Mouse (Mus musculus): ENCODE measurements around the gene Iqsec2.

Gene Iqsec2

DNA sequence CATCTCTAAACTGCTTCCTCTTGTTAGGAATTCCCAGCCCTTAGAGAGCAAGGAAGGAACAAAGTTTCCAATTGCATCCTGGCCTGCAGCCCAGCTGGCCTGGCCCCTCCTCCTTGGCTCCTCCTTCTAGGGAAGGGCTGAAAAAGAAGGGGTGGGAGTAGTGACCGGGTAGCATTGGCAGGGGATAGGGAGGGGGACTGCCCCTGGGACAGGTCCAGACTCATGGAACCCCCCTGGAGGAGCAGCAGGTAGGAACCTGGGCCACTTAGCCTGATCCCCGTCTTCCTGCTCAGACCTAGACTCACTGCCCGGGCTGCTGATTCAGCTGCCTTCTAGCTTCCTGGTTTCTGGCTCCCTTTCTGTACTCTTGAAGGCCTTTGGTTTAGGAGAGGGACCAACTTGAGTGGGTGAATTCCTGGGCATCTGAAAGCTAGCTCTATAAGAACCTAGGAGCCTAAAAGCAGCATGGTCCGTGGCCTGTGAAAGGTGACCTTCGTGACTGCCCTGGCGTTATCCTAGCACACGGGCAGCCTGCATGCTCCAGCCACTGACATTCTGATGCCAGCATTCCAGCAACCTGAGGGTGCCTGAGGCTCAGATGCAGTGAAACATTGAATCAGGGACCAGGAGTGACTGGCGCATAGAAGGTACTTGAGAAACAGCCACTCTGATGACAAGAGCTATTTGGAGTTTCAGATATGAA is 34.9 kb downstream of the Iqsec2 start:
- in situ Hi-C loops (cut with MboI, MseI): no loop called here

DNA sequence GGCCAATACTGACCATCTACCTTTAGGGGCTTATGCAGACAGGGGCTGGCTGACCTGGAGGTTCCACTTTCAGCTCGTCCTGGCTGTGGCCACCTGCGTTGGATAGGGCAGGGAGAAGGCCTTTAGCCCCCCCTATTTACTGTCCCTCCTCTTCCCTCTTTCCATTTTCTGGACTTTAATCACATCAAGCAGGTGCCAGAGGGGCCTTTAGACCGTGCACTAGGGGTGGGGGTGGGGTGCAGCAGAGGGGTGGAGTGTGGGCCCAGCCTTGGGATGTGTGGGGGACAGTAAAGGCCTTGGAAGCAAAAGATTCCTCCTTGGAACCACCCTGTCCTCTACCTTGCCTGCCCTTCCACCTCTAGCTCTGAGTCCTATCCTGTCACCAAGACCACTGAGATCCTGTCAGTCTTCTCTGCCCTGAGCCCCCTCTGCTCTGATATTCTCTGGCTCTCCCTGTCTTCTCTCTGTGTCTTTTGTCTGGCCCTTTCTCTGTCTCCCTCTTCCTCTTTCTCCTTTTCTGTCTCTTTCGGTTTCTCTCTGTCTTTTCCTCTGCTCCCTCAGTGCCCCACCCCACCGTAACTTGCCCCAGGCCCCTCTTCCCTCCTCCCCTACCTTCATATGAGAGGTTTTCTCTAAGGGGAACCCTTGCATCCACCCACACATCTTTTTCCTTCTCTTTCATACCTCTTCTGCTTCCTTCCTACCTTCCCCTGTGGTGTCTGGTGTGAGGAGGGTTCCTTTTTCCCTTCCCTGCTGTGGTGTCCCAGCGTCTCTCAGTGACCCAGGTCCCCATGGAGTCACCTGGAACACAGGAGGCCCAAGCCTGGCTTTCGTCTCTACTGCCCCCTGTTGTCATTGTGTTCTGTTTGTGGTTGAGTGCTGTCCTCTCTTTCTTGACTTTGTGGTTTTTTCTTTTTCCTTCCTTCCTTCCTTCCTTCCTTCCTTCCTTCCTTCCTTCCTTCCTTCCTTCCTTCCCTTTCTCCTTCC is 35.9 kb downstream of the Iqsec2 start:
- in situ Hi-C loops (cut with MboI, MseI): no loop called here

DNA sequence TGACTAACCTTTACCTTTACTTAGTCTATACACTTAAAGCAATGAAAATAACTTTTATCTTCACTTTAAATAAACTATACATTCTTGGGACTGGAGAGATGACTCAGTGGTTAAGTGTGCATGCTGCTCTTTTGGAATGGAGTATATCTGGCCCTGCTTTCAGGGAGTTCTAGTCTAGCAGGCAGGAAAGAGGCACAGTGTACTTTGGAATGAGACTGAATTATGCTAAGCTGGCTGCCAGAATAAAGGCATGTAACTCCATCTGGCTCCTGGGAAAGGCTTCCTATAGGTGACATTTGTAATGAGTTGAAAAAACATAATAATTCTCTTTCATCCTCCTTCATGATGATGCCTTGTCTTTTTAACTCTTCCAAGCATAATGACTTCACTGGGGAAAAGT is 43.1 kb downstream of the Iqsec2 start:
- in situ Hi-C loops (cut with MboI, MseI): no loop called here

DNA sequence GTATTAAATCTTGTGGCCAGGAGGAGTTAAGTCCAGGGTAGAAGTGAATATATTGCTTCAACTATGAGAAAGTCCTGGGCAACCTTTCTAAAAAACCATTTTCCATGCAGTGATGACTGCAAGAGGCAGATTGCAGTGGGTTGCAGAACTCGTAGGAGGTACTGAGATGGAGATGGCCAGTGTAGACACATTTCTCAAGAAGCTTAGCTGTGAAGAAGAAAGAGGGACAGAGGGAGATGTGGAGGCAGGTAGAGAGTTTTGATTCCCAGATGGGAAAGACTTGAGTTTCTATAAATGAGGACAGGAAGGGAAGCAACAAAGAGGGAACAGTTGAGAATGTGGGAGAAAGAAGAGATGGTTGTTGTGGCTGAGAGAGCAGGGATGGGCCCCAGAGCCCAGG is 47.2 kb downstream of the Iqsec2 start:
- in situ Hi-C loops (cut with MboI, MseI): loop anchor here (5.0 kb wide), 2 partner anchors 54 to 104 kb away; no protein-coding TSS in a partner anchor

DNA sequence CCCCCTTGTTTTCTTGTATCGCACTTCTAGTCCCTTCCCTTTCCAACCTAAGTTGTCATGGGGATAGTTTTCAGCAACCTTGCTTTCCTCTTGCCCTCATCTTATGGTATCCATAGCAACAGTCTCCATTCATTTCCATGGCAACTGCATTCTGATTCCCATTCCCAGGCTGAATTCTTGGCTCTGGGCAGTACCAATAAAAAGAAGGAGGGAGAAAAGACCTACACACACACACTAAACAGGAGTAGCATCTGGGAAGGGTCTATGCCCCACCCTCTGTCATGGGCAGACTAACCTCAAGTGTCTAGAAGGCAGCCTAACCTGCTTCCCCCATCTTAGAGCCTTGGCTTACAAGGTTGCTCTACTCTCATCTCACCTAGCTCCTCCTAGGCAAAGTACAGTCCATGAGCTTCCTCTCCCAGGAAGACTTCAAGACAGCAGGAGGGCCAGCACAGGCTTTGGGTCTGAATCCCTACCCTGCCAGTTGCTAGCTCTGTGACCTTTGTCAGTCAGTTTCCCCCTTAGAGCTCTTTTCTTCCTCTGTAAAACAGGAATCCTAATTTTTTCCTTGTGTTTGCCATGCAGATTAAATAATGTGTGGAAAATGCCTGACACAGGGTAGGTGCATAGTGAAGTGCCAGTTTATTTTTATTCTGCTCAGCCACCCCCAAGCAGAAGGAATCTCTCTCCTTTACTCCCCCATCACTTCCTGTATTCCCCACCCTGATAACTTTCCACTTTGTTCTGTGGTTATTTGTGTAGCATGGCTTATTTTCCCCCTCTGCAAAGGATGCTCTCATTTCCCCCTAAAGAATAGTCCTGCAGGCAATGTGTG is 54.0 kb downstream of the Iqsec2 start:
- in situ Hi-C loops (cut with MboI, MseI): no loop called here

DNA sequence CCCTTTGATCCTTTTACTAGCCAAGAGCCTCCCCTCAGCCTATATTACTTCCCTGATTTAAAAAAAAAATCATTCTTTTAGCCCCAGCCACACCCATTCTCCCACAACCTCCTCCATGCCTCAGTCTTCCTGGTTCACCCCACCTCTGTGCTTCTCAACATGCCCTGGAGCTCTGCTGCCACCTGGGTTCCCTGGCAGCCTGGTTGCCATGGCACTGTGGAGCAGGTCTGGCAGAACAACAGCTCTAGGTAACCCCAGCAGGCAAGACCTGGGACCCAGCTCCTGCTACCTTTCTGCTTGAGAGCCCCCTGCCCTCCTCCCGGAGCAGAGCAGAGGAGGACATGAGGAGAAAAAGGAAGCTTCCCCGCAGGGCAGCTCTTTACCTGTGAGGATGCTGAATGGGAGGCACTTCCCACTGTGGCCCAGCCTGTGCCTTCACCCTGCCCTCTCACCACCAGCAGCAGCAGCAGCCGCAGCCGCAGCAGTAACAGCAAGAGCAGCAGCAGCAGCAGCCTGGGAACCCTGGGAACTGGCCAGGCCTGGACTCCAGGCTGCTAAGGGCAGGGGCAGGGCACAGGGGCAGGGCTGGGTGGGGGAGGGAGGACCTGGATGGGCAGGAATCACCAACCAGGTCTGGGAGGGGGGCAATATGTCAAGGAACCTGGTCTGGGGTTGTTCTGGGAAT is 57.8 kb downstream of the Iqsec2 start:
- in situ Hi-C loops (cut with MboI, MseI): no loop called here

DNA sequence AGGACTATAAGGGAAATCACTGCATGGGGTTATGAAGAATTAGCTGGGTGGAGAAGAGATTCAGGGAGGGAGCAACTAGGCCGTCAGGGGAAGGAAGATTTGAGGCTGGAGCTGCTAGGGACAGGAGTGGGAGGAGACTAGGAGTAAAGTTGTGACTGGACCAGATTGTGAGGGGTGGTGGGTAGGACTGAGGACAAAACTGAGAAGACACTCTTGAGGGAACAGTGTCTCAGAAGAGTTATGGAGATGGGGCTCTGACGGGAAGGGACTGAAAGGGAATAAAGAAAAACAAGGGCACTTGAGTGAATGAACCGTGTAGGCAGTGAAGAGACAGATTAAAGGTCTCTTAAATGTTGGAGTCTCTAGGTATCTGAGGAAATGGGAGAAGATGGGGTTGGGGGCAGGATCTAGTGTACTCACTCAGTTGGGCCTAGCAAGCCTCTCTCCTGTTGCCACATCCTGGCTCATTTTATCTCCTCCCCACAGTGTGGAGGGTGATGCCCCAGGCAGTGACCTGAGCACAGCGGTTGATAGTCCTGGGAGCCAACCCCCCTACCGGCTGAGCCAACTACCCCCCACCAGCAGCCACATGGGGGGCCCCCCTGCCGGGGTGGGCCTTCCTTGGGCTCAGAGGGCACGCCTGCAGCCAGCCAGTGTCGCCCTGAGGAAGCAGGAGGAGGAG is 58.5 kb downstream of the Iqsec2 start:
- in situ Hi-C loops (cut with MboI, MseI): no loop called here

DNA sequence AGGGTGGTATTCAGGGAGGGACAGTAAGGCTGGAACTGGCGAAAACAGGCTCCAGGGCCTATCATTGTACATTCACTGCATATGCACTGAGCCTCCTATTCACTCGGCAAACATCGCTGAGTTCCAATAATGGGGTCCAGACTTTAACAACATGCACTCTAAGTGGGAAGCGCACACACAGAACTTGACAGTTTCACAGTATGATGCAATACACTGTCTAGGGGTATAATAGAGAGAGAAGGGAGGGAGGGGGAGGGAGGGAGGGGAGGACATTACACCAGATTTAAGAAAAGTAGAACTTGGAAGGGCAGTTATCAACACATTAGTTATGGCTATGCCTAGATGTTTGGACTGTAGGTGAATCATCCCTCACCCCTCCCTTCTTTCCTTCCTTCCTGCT is 59.2 kb downstream of the Iqsec2 start:
- in situ Hi-C loops (cut with MboI, MseI): no loop called here

DNA sequence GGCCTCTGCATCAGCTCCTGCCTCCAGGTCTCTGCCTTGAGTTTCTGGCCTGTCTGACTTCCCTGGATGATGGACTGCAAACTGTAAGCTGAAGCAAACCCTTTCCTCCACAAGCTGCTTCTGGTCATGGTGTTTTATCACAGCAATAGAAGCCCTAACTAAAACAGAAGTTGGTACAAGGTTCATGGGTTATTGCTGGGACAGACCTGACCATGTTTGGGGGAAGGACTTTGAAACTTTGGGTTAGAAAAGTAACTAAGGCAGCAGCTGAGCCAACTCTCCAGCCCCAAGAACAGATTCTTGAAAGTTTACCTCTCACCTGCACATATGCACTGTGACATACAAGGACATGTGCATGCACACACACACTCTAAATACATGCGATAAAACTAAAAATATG is 61.4 kb downstream of the Iqsec2 start:
- in situ Hi-C loops (cut with MboI, MseI): no loop called here

DNA sequence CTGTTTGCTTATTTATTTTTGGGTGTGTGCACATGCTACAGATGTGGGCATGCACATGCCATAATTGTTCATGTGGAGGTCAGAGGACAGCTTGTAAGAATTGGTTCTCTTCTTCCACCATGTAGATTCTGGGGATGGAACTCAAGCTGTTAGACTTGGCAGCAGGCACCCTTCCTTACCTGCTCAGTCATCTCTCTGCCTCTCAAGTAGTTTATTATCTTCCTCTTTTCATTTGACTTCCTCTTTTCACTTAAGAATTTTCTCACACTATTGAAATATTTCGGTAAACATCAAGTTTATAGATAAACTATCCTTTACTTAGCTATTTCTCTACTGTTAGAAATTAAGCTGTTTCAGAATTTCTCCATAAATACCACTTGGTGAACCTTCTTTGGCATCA is 70.6 kb downstream of the Iqsec2 start:
- in situ Hi-C loops (cut with MboI, MseI): no loop called here

DNA sequence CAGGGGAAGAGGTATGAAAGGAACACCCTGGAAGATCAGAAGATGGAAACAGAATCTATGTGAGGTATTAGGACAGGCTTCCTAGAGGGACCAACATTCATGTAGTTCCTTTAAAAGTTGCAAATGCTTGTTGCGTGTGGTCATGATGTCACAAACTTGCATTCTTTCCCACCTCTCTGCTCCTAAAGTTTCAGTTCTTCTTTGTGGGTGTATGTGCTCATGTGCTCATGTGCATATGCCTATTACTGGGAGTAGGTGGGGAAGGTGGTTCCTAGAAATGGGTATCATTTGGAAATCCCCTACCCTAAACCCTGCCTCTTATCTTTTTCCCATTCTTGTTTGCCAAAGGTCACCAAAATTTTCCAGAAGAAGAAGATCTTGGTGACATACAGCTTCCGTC is 74.5 kb downstream of the Iqsec2 start:
- in situ Hi-C loops (cut with MboI, MseI): no loop called here

DNA sequence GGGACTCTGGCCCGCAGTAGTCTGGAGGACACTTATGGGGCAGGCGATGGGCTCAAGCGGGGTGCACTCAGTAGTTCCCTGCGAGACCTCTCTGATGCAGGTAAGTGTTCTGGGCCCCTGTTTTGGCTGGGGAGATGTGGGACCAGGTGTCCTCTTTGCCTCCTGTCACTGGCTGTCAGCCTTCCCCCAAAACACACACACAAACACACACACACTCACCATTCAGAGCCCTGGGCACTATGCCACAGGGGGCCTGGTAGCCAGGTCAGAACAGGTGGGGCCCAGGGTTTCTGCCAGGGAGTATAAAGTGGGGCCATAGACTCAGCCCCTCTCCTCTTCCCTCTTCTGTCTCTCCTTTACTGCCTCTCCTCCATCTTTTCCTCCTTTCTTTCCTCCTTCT is 77.7 kb downstream of the Iqsec2 start:
- in situ Hi-C loops (cut with MboI, MseI): no loop called here

DNA sequence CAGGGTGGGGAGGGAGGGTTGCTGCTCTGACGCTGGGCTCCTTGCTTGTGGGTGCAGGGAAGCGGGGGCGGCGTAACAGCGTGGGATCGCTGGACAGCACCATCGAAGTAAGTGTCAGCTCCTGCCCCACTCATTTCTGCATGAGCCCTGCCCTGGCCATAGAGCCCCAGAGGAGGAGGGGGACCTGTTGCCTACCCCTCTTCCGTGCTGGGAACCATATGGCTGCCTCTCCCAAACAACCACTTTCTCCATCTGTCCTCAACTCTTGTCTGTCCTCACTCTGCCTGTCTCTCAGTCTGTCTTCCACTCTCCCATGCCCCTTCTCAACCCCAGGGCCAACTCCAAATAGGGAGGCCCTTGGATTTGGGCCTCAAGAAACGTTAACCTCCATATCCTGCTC is 78.2 kb downstream of the Iqsec2 start:
- in situ Hi-C loops (cut with MboI, MseI): no loop called here

DNA sequence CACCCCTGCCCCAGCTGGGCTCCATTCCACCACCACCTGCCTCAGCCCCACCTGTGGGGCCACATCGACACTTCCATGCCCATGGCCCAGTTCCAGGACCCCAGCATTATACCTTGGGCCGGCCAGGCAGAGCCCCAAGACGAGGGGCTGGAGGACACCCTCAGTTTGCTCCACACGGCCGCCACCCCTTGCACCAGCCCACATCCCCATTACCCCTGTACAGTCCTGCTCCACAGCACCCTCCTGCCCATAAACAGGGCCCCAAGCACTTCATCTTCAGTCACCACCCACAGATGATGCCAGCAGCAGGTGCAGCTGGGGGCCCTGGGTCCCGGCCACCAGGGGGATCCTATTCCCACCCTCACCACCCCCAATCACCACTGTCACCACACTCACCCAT is 79.2 kb downstream of the Iqsec2 start:
- in situ Hi-C loops (cut with MboI, MseI): no loop called here

DNA sequence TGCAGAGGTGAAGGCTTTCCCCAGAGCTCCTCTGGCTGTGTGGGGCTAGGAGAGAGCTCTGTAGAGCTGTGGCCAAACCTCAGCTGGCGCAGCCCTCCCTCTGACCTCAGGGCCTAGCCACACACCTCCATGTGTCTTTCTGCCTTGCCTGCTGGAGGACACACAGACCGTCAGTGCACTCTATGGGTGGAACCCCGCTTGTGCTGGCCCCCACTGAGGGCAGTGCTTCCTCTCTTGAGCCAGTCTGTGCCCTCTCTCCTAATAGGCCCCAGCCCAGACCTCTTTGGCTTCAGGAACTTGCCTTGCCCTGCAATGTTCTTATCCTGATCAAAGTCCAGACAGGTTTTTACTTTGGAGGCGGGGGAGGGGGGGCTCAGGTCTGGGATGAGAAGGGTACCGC is 80.2 kb downstream of the Iqsec2 start:
- in situ Hi-C loops (cut with MboI, MseI): no loop called here

DNA sequence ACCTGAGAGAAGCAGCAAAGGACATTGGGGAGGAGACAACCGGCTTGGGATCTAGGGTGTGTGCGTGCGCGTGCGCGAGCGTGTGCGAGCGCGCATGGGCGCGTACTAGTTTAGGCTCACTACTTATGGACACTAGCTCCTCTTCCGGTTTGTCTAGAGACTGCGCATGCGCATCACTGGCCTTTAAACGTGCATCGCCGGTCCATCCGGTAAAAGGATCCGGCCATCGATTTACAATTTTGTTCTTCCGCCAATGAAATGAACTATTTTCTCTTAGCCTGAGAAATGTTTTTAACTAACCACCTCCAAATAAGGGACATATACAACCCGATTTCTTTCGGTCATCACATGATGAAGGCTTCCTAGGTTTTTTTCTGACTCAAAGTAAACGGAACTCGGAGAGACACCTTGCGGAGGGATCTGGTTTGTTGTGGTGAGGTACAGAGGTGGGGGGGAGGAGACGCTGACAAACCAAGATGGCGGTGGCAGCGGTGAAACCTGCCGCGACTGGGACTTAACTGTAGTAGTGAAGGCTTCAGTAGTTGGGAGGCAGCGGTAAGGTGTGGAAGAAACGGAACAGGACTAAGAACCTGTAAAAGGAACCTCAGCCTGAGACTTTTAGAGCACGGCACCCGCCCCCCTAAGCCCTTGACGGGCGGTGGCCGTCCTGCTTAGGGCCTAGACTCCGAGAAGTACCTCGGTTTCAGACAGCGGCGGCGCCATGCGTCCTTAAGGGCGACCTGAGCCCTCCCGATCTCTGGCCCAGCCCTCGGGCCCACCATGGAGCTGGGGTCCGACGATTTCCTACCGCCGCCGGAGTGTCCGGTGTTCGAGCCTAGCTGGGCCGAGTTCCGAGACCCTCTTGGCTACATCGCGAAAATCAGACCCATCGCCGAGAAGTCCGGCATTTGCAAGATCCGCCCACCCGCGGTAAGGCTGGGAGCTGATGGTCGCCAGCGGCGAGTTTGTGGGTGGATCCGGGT is 89.0 kb downstream of the Iqsec2 start, which contains the start of gene Kdm5c:
TSS of gene Kdm5c (plus strand) at position 240 of the 983 bp plus-strand sequence.
- in situ Hi-C loops (cut with MboI, MseI): no loop called here

DNA sequence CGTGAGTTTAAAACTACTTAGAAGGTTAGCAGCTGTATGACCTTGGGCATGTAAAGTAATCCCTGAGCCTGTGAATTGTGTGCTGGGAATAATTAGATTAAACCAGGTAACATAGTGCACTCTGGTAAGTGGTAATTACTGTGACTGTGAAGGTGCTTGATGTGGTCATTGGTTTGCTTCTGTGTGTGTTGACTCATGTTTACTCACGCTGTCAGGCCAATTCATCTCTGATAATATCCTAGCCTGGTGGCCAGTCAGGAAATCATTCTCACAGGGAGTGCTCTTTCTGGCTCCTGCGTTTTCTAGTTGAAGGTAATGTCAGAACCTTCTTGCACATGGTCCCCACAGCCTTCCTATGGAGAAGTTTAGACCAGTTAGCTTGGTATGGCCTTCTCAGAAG is 90.1 kb downstream of the Iqsec2 start:
- in situ Hi-C loops (cut with MboI, MseI): no loop called here

DNA sequence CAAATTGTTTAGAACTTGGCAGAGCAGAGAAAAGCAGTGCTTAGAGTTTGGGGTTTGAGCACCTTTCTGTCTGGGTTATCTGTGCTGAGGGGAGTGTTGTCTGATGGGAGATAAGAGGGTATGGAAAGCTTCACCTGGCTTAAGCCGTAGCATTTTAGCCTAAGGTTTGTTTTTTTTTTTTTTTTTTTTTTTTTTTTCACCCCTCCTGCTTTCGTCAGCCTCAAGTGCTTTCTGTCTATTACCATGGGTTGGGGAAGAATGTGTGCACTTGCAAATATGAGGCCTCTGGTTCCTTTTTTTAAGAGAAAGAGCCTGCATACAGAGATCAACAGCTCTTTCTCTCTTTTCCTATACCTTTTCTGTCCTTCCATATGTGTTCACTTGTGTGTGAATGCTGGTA is 91.7 kb downstream of the Iqsec2 start:
- in situ Hi-C loops (cut with MboI, MseI): no loop called here

DNA sequence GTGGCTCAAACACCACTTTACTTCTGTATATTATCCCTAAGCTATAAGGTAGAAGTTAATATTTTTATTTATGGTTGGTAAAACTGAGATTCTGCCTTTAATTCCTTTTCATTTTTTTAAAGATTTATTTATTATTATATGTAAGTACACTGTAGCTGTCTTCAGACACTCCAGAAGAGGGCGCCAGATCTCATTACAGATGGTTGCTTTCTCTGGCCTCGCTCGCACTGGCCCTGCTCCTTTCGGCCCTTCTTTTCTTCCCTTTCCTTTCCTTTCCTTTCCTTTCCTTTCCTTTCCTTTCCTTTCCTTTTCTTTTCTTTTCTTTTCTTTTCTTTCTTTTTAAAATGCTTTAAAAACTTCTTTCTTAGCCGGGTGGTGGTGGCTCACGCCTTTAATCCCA is 99.1 kb downstream of the Iqsec2 start:
- in situ Hi-C loops (cut with MboI, MseI): loop anchor here (5.0 kb wide), 1 partner anchor 104 kb away; no protein-coding TSS in a partner anchor
